Mouse (Mus musculus) spleen, adult 2 months (tissue): ENCODE data around the gene Pnpla2.

ENCODE experiments used
- CTCF ChIP-seq: fragments of 200-500 bp; IDR thresholded peaks from 2 replicates; pipeline ENCODE4 v1.5.1; 2011; ENCODE audit warnings: mild to moderate bottlenecking, inconsistent platforms; ENCODE audit not compliant: insufficient read depth, insufficient read length, insufficient replicate concordance; ENCODE audit errors: extremely low read depth
- POLR2A ChIP-seq: fragments of 200-500 bp; IDR thresholded peaks from 2 replicates; pipeline ENCODE4 v1.6.1; 2011; ENCODE audit warnings: low read depth, low read length, inconsistent platforms

- TF ChIP-seq POLR2A (no peak), CTCF (no peak)
These were observed 22.1 kb upstream of the Pnpla2 start for GRCm38 (mm10) chr7:141432741-141433516.
